Mouse (Mus musculus): ENCODE data around the gene Rapsn.

- TF ChIP-seq GATA1 (IDR thresholded peaks at IDR 0.05; ENCODE audit: low read length) = no peak
- TF ChIP-seq TAL1 (IDR thresholded peaks at IDR 0.05; ENCODE audit: low read length) = no peak
Measured at GRCm38 (mm10) chr2:91013881-91014280, 21.5 kb upstream of the Rapsn start.

Measured in erythroblast, embryonic 14.5 days (primary cell).